Mouse (Mus musculus): ENCODE data around the gene A630076J17Rik. TPM values are rescaled to one million over a fixed set of nuclear protein-coding genes. Genes with fewer than 3 reads are reported as not detected.

Gene A630076J17Rik
- polyA plus RNA-seq, 1 experiment from 2014 or later: not detected

- H3K27me3 ChIP-seq (ENCODE audit: poor library complexity, severe bottlenecking): no peaks in the 10 kb centered on the region
- H3K4me1 ChIP-seq: peaks cover 18% of the 10 kb centered on the region
- WGBS: 52% methylated on average over 8 of the region's 8 CpGs
- H3K36me3 ChIP-seq (replicated peaks): no peaks in the 10 kb centered on the region
- no peak overlapping the region for H3K4me3 ChIP-seq
- H3K9me3 ChIP-seq: no peaks in the 10 kb centered on the region
- 0 out of 2 replicates have a peak overlapping the region, but pooled peaks have one; percentile 30 for H3K27ac ChIP-seq
- DNase-seq (ENCODE audit: extremely low spot score, low spot score): no peak
Measured at GRCm38 (mm10) chr3:107260956-107261850, 30.8 kb downstream of the A630076J17Rik start.

DNA sequence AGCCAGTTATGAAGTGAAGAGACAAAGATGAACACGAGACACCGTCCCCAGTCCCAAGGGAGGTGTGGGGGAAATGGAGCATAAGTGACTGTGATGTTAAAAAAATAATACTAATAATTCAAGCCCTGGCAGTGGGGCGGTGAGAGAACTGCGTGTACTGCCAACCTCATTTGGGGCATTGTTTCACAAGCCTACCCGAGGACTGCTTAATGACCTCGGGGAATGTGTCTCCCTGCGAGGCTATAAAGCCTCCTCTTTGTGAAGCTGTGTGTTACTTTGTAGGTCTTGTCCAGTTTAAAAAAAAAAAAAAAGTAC, 31.4 kb downstream of the A630076J17Rik start:
- Histone ChIP-seq H3K27me3 (ENCODE audit: poor library complexity, severe bottlenecking) (no peaks in the 10 kb centered on the region), H3K27ac (no peak overlapping the region), H3K9me3 (no peaks in the 10 kb centered on the region), H3K4me1 (peaks cover 18% of the 10 kb centered on the region), H3K36me3 (replicated peaks) (no peaks in the 10 kb centered on the region), H3K4me3 (no peak overlapping the region)
- WGBS: 56% methylated on average over 7 of the region's 7 CpGs
- no peak for DNase-seq (ENCODE audit: extremely low spot score, low spot score)

GRCm38 (mm10) chr3:107266814-107267345, 36.5 kb downstream of the A630076J17Rik start:
- Histone ChIP-seq H3K4me3 (no peak overlapping the region), H3K9me3 (no peaks in the 10 kb centered on the region), H3K4me1 (peaks cover 3% of the 10 kb centered on the region; the same call in 1 of the 2 replicates), H3K36me3 (replicated peaks) (no peaks in the 10 kb centered on the region), H3K27me3 (ENCODE audit: poor library complexity, severe bottlenecking) (no peaks in the 10 kb centered on the region), H3K27ac (no peak overlapping the region)
- 75% methylated on average over 2 of the region's 2 CpGs for WGBS
- no peak for DNase-seq (ENCODE audit: extremely low spot score, low spot score)

- Histone ChIP-seq H3K27ac (no peak overlapping the region), H3K4me3 (no peak overlapping the region), H3K27me3 (ENCODE audit: poor library complexity, severe bottlenecking) (no peaks in the 10 kb centered on the region), H3K36me3 (replicated peaks) (no peaks in the 10 kb centered on the region), H3K9me3 (no peaks in the 10 kb centered on the region), H3K4me1 (no peaks in the 10 kb centered on the region)
- WGBS: 87% methylated on average over 3 of the region's 3 CpGs
- no peak for DNase-seq (ENCODE audit: extremely low spot score, low spot score)
Measured at GRCm38 (mm10) chr3:107272433-107272832, 42.0 kb downstream of the A630076J17Rik start.

DNA sequence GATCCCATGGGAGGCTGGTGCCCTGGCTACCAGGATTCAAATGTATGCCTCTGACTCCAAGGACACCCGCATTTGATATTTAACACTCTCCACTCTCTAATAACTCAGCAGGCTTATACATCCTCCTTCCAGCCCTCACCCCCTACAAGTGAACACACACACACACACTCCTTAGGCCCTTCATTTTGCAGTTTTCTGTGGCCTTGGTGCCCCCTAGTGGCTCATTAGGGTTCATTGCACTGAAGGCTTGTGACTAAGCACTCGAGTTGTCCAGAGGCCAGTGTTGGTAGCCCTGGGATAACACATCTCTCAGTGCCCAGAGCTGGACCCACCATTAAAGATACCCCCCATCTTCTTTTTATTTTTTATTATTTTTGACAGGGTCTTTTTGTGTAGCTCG, 43.4 kb downstream of the A630076J17Rik start:
- Histone ChIP-seq H3K9me3 (no peaks in the 10 kb centered on the region), H3K27me3 (ENCODE audit: poor library complexity, severe bottlenecking) (no peaks in the 10 kb centered on the region), H3K27ac (no peak overlapping the region), H3K36me3 (replicated peaks) (no peaks in the 10 kb centered on the region), H3K4me1 (peaks cover 6% of the 10 kb centered on the region), H3K4me3 (no peak overlapping the region)
- peak; percentile 67 for DNase-seq (ENCODE audit: extremely low spot score, low spot score)
- WGBS: 14% methylated on average over 3 of the region's 3 CpGs

DNA sequence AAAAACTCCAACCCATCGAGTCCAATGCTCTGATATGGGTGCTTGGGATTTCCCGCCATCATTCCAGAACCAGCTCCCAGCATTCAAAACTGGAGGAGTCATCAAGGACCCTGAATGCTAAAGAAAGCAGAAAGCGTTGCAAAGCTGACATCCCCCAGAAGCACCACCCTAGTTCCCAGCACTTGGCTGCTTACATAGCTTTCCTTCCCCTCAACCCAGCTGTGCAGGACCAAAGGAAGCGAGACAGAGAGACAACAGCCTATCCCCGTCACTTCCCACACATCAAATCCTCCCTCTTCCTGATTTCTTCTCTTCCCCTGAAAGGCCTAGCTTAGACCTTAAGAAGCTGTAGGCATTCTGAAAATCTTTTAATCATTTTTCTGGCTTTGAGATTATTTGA, 44.9 kb downstream of the A630076J17Rik start:
- H3K4me3 ChIP-seq: no peak overlapping the region
- DNase-seq (ENCODE audit: extremely low spot score, low spot score): no peak
- 70% methylated on average over 5 of the region's 5 CpGs for WGBS
- peaks cover 17% of the 10 kb centered on the region for H3K4me1 ChIP-seq
- H3K27me3 ChIP-seq (ENCODE audit: poor library complexity, severe bottlenecking): no peaks in the 10 kb centered on the region
- H3K36me3 ChIP-seq (replicated peaks): no peaks in the 10 kb centered on the region
- H3K27ac ChIP-seq: no peak overlapping the region
- H3K9me3 ChIP-seq: no peaks in the 10 kb centered on the region

GRCm38 (mm10) chr3:107275996-107276395, 45.6 kb downstream of the A630076J17Rik start:
- no peak for DNase-seq (ENCODE audit: extremely low spot score, low spot score)
- Histone ChIP-seq H3K4me1 (peaks cover 19% of the 10 kb centered on the region), H3K9me3 (no peaks in the 10 kb centered on the region), H3K27ac (no peak overlapping the region), H3K27me3 (ENCODE audit: poor library complexity, severe bottlenecking) (no peaks in the 10 kb centered on the region), H3K36me3 (replicated peaks) (no peaks in the 10 kb centered on the region), H3K4me3 (no peak overlapping the region)
- WGBS: 59% methylated on average over 4 of the region's 4 CpGs

GRCm38 (mm10) chr3:107276626-107277025, 46.2 kb downstream of the A630076J17Rik start:
- WGBS: 88% methylated on average over 3 of the region's 3 CpGs
- no peaks in the 10 kb centered on the region for H3K36me3 ChIP-seq (replicated peaks)
- peaks cover 19% of the 10 kb centered on the region for H3K4me1 ChIP-seq
- H3K27ac ChIP-seq: no peak overlapping the region
- no peak for DNase-seq (ENCODE audit: extremely low spot score, low spot score)
- H3K27me3 ChIP-seq (ENCODE audit: poor library complexity, severe bottlenecking): no peaks in the 10 kb centered on the region
- H3K4me3 ChIP-seq: no peak overlapping the region
- no peaks in the 10 kb centered on the region for H3K9me3 ChIP-seq

DNA sequence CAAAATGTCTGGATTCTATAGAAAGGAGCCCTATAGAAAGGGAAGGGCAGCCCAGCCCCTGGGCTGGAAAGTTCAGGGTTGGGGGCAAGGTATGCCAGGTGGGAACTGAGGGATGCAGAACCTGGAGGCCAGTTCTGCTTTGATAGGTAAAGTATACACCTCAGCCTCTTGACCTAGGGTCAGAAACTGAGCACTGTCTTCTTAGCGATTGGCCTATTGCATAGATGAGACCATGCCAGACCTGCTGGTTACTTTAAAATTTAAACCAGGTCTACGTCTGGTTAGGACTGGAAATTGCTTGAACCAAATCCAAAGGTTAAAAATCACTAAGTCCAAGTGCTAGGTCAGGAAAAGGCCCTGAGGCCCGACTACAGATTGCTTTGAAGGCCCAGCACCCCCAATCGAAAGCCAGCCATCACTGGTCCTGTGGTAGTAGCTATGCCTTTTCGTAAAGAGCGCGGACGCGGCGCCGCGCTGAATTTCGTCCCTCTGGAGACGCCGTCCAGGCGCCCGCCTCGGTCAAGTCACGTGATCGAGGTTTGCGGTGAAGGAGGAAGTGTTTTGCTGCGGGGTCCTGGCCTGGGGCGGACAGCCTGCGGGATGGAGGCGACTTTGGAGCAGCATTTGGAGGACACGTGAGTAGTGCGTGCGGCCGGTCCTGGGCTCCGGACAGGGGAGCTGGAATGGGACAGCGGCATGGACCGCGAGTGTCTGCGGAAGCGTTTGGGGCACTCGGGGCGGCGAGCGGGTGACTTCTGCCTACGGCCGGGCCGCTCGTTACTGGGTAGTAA, 48.3 kb downstream of the A630076J17Rik start, which contains the start of gene Lamtor5:
Lamtor5 (plus strand) TSS at position 380 of the 791 bp plus-strand sequence.
- WGBS: 4% methylated on average over 43 of the region's 43 CpGs
- H3K27ac ChIP-seq: peak within 1 kb of the TSS; percentile 80

More for the DNA sequence above, 48.3 kb downstream of the A630076J17Rik start, which contains the start of gene Lamtor5:
- peak; percentile 90 for DNase-seq (ENCODE audit: extremely low spot score, low spot score)
- Histone ChIP-seq H3K4me1 (peaks cover 19% of the 10 kb centered on the region), H3K4me3 (peak within 1 kb of the TSS; percentile 85), H3K9me3 (no peaks in the 10 kb centered on the region), H3K36me3 (replicated peaks) (peaks cover 20% of the 10 kb centered on the region), H3K27me3 (ENCODE audit: poor library complexity, severe bottlenecking) (no peaks in the 10 kb centered on the region)

Other genes starting within 250 kb of the A630076J17Rik start
- 3.3 and 3.5 TPM in 2 replicates for gene Kcna3, start 194.4 kb upstream of the A630076J17Rik start, polyA plus RNA-seq (2016; fragmentation: Nextera tagmentation; extraction: Ambion mirVana)
- not detected in 2 replicates for gene Kcna2, start 129.5 kb upstream of the A630076J17Rik start, polyA plus RNA-seq (2016; fragmentation: Nextera tagmentation; extraction: Ambion mirVana)
- gene Kcna10, start 47.6 kb upstream of the A630076J17Rik start, polyA plus RNA-seq (2016; fragmentation: Nextera tagmentation; extraction: Ambion mirVana): not detected in 2 replicates
- not detected in 2 replicates for gene Cym, start 8.9 kb upstream of the A630076J17Rik start, polyA plus RNA-seq (2016; fragmentation: Nextera tagmentation; extraction: Ambion mirVana)
- not detected in 2 replicates for gene Prok1, start 9.1 kb downstream of the A630076J17Rik start, polyA plus RNA-seq (2016; fragmentation: Nextera tagmentation; extraction: Ambion mirVana)
- gene Lamtor5, start 48.2 kb downstream of the A630076J17Rik start, polyA plus RNA-seq (2016; fragmentation: Nextera tagmentation; extraction: Ambion mirVana): 177 and 184 TPM in 2 replicates
- gene Slc16a4, start 60.6 kb downstream of the A630076J17Rik start, polyA plus RNA-seq (2016; fragmentation: Nextera tagmentation; extraction: Ambion mirVana): 1.9 and 2.2 TPM in 2 replicates
- 18.2 and 19.9 TPM in 2 replicates for gene Rbm15, start 103.1 kb downstream of the A630076J17Rik start, polyA plus RNA-seq (2016; fragmentation: Nextera tagmentation; extraction: Ambion mirVana)
- gene Kcnc4, start 228.9 kb downstream of the A630076J17Rik start, polyA plus RNA-seq (2016; fragmentation: Nextera tagmentation; extraction: Ambion mirVana): not detected in 2 replicates